Mouse (Mus musculus) embryo, embryonic 11 days (tissue): ENCODE data around the gene Dyrk3.

Source experiments
- DNase-seq: peaks from one replicate; pipeline ENCODE4 v3.0.0-alpha.2; 2015

The Dyrk3 gene

DNA sequence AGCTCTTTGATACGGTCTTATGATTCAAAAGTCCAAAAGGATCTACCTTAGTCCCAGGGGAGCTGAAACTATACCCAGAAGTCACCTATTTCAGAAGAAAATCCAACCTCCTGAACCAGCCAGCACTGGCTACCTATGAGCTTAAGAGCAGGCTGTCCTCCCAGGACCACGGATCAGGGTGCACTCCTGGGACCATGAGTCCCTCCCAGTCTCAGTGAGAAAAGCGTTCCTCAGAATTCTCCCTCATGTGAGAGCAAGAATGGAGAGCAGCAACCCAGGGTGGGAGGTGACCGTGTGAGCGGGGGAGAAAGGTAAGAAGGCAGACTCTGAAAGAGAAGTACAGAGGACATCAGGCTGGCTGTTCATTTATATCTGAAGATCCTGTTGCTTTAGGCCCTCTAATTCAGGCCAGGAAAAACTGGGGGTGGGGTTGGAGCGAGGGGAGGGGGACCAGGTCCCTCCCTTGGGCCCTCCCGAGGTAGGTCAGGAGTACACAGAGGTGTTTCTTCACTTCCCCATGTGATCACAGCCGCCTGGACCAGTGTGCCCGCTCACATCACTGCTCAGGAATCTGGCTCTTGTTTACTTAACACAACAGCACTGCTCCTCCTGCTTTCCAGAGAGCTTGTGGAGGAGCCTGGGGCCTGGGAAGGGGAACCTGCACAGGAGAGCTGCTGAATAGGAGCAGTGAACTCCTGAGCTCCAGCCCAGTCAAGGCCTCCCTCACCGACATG lies 30.4 kb downstream of the Dyrk3 start:
- peak; percentile 47 for DNase-seq

DNA sequence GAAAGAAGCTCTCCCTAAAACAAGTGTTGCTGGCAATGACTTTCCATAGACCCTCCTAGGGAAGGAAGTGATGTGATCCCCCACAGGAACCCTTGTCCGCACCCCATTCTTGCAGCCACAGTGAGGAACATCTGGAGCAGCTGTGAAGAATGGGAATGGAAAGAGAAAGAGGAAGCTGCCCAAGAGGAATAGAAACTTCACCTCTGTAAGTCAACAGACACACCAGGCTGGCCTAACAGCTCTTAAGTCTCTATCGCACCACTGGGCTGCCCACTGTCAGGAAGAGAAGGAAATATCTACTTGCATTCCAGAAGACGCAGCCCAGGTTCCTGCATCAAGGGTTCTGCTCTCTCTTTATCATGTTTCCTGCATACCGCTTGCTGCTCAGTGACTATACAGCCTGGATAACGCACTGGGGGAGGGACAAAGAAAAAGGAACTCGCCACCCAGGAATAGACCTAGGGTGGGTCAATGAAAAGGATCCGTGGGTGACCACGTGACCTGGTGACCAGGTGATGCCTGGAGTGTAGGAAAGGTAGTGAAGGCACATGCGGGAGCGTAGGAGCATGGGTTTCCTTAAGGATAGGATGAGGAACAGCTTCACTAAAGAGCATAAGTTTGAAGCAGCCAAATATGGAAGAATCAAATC lies 34.2 kb downstream of the Dyrk3 start:
- DNase-seq = no peak

DNA sequence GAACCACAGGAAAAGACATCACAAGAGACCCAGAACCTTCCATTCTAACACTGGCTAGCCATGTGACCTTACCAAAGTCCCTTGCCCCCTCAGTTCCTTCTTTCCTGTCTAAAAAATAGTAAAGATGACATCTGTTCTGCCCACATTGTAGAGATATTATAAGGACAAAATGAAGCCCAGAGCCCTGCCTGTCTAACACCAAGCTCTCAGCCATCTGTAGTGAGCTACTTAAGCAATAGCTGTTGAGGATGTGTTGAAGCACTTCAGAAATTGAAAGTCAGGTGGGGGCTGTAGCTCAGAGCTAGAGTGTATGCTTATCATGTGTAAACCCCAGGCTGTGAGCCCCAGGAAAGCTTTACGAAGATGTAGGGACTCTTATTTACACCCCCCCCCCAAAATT lies 37.3 kb downstream of the Dyrk3 start:
- DNase-seq = no peak

DNA sequence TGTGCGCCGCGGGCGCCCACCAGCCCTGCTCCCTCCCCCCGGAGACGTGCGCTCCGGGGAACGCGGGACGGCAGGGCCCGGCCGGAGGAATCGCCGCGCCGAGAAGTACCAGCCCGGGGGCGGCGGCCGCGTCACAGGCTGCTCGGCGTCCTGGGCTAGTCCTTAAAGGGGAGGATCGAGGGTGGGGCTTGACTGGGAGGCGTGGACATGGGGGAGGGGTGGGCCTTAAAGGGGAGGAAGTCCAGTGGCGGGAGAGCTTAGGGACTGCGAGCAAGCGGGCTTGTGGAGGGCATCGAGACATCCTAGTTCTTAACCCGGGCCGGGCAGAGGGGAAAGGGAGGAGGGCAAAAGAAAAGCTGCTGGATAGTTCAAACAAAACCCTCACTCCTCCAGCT lies 40.4 kb downstream of the Dyrk3 start, which contains the start of gene Mapkapk2:
Gene Mapkapk2, minus strand, starts transcription at position 127 of the 395 bp plus-strand sequence.
- peak; percentile 97 for DNase-seq

DNA sequence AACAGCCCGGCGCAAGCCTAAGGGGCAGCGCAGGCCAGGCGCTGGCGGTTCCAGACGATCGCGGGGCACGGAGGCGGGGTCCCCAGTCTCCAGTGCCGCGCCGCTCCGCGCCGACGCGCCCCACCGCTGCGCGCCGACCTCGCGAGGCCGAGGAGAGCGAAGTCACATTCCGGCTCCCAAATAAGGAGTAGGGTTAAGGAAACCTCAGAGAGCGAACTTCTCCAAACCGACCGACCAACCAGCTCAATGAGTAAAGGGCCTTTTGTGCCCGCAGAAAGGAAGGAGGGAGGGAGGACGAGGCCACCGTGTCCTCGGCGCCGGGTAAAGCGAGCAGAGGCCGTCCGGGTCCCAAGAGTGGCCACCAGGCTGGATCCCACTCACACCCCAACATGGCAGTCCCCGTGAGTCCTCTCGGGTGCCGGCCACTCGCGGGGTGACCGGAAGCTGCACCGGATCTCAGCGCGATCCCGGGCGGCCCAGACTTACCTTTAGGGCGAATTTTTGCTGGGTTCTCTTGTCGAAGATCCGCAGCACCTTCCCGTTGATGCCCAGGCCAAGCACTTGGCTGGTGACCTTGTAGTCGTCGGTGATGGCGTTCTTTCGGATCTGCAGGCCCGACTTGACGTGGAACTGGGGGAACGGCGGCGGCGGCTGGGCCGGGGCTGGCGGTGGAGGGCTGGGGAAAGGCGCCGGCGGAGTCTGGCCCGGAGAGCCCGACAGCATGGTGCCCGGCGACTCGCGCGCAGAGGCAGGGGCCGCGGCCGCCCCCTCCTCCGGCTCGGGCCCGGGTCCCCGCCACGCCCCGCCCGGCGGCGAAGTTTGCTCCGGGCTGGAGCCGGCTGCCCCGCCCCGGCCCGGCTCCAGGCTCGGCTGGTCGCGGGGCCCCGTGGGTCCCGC lies 41.1 kb downstream of the Dyrk3 start:
- peak; percentile 89 for DNase-seq

DNA sequence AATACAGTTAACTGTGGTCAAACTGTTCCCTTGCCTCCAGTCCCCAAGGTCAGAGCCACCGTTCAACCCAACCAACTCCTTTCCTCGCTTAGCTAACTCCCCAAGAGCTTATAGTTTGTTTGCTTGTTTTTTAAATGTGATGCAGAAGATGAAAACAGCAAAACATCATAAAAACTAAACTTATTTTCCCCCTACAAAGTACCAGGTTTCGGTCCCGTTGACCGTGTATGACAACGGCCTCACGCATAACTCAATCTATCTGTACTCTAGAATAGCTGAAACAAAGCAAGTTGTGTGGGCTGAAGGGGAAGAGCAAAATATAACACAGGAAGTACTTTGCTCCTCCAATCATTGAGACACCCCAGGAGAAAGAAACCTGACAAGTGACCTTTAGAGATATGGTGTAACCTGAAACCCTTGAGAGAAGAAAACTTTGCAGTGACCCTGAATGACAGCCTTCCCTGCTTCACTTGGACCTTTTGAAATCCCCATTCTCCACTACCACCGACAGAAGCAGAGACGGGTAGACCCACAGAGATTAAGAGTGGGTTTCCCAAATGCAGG lies 41.9 kb downstream of the Dyrk3 start:
- DNase-seq = no peak

DNA sequence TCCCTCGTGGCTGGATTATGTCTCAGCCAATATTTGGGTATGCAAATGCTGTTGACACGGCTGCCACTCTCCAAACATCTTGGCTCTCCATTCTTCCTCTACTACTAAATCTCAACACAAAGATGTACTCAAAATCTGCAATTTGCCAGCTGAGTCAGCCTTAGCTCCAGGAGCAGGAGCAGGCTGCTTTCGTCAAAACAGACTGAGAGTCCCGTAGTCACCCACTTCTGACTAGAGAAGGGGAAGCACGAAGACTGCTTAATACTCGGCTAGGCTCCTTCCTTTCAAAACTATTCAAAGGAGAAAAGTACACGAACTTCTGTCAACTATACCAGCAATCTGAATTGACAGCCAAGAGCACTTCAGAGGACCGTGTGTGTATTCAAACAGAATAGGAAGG lies 42.6 kb downstream of the Dyrk3 start:
- no peak for DNase-seq

DNA sequence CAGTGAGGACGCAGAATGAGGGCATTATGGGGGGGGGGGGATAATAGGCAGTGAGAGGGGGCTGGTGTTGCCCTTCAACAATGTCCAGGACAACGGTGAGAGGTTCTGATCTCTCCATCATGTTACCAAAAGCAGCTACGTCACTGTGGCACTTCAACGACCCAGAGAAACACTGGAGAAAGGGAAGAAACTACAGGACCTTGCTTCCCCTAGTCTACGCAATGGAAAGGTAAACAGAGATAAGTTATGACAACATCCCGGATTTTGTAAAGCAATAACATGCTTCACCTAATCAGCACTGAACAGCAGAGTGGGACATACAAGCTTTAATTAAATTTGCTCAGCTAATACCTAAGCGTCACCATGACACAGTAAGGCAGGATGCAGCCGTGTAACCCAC lies 44.3 kb downstream of the Dyrk3 start:
- DNase-seq = no peak

DNA sequence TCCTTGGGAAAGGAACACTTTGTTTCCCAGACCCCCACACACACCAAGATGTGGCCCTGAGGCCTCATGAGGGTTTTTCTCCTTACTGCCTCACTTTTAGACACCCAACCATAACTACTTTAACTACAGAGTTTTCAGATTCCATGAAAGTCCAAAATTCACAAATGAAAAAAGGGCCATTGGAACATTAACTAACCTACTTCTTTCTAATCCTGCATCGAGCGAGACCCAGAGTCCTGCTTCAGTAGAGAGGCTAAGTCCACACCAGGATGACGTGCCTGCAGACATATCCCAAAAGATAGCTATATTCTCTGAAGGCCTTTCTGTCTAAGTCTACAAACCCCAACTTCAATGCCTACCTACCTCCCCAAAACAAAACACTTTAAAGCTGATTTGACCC lies 45.3 kb downstream of the Dyrk3 start:
- no peak for DNase-seq

DNA sequence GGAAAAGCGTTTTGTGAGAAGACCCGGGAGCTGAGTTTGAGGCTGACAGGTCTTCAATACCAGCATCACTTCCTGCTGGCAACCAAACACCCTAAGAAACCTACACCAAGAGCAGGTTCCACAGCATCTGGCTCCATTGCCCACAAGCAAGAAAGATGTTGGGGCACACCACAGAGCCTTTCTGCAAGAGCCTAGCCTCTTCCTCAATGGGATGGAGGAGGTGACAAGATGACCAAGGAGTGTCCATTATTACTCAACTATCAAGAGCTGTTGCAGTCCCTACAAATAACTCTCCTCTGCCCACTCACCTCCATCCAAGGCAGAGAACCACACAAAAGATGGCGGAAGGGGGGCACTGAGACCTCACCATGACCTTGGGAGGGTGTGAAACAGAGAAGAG lies 46.0 kb downstream of the Dyrk3 start:
- no peak for DNase-seq

DNA sequence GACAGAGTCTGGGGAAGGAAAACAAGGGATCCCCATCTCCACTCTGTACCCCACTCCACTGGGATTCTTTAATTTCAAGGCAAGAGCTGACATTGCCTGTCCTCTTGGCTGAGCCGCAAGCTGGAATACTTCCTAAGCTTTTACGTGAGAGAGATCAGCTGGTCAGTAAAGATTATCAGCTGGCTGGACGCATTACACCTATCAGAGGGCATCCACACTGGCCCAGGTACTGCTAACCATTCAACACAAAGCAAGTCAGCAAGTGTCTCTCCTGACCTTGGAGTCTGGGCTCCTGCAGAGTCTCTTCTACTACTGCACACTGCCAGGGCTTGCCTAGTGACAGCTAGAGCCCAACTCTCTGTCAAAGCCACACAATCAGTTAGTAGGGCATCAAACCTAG lies 46.7 kb downstream of the Dyrk3 start:
- no peak for DNase-seq

DNA sequence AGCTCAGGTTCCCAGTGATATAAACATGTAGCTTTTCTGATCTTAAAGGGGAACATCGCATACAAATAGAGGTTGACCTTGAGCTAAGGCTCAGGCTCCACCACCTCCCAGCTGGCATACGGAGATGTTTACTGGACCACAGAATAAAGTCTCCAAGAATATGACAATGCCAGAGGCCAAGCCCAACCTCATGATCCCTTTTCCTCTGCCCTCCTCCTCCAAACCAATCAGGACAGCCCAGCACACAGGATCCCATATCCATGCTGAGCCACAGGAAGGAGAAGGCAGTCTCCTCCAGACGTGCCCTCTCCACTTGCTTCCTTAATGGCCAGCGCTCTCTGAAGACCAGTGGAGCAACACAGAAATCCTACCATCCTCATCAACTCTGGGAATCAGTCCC lies 47.3 kb downstream of the Dyrk3 start:
- no peak for DNase-seq

DNA sequence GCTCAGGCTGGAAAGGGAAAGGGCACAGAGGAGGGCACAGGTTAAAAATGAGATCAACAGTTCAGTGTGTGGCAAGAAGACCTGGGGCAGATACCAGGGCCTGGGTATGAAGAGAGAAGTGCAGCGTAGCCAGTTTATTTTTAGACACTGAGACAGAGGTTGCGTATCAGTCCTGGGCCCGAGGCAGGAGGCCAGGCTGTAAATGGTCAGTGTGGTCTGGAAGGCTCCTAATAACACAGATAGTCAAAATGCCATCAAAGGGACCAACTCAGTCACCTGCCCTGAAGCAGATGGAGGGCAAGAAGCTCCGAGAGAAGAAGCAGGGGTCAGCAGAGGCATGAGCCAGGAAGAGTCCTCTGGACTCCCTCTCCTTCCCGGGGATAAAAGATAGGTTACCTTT lies 47.9 kb downstream of the Dyrk3 start:
- no peak for DNase-seq

DNA sequence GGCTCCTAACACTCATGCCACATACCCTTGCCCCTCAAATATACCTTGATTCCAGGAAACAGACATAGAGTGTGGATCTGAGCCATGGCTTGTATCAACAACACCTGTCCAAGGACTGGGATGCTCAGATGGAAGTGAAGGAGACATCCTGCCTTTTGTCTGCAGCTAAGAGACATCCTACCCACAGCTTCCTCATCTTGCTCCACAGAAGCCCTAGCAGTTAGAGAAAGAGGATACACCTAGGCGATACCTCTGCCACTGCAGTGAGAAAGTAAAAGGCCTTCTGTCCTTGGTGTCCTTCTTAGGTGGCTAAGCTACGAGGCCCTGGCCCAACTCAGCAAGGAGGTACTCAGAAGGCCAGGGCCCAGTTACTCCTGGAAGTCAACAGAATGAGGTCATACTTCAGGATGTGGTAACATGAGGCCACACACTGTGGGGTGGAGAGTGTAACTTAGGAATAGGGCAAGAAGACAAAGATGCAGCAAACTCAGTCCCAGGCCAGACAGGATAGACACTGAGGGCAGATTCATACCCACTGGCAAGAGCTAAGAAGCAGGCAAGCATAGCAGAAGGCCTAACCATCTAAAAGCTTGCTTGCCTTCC lies 48.5 kb downstream of the Dyrk3 start:
- DNase-seq = no peak

DNA sequence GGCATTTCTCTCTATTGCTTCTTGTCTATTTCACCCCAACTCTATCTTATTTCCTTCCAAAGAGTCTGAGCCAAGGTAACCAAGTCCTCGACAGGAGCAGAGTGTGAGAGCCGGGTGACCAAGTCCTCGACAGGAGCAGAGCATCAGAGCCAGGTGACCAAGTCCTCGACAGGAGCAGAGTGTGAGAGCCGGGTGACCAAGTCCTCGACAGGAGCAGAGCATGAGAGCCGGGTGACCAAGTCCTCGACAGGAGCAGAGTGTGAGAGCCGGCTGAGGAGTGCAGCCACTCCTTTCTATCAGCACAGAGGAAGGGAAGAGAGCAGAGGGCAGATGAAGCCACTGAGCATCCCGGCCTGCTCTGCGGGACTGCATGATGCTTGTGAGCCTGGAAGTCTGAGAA lies 49.6 kb downstream of the Dyrk3 start:
- DNase-seq = no peak

DNA sequence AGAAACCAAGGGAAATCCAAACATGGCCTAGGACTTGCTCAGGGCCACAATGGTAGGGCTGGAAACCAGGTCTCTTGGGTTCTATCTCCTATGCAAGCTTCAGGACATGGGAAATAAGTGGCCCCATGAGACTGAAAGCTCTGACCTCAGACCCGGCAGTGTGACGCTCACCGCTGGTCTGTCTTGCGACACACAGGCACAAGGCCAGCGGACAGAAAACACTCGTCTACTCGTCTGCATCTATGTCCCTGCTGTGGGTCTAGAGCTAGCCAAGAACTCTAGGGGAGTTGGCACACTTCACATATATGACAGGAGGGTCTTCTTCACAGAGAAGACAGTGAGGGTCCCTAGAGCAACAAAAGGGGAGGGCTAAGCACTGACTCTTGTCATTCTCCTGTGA lies 51.2 kb downstream of the Dyrk3 start:
- peak; percentile 29 for DNase-seq

DNA sequence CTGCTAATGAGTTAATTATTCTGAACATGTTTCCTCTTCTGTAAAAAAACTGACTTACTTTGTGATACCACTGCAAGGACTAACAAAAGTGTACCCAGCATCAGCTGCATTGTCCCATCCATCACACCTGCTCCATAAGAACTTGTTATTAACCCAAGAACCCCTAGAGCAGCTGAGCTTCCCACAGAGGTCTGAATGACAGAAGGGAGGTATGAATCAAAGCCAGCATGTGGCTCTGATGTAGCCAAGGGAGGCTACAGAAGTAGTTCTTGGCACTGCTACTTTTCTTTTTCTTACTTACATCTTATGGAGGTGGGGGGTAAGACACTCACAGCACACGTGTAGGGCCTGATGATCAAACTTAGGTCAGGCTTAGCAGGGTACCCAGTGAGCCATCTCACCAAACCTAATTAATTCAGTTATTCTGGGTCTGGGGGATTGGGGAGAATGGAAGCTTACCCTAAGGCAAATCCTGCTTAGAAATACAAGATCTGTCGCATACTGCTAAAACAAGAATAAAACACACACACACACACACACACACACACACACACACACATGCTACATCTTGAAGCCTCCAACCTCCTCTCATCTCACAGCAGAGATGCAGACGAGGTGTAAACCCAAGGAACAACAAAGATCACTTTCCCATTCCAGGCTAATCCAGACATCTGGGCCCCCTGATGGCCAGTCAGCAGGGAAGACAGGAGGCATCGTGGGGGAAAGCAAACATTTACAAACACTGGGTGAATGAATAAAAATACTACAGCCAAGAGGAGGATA lies 52.0 kb downstream of the Dyrk3 start:
- no peak for DNase-seq

DNA sequence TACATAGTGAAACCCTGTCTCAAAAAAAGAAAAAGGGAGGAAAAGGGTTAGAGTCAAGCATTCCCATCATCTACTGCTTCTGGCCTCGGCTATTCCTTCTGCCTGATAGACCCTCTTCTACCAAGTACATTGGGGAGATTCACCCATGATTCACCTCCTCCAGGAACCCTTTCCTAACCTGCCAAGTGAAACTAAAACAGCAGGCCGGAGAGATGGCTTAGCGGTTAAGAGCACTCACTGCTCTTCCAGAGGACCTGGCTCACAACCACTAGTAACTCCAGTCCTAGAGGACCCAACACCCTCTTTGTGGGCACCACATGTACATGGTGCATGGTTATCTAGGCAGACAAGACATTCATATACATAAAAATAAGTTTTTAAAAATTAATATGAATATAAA lies 52.9 kb downstream of the Dyrk3 start:
- DNase-seq = no peak

DNA sequence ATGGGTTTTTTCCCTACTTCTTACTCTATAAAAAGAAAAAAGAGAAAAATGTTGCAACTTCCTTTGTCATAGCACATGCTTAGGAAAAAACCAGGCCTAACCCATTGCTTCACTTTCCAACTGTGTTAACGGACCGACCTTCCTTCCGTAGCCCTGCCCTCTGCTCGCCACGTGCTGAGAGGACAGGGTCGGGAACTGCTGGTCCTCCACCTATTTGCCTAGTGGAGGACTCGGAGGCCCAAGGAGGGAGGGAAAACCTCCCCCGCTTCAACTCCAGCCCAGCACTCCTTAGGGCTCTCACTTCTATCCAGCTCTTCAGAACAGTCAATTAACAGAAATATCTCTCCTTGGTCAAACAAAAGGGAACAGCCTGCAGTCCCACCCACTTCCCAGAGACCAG lies 53.9 kb downstream of the Dyrk3 start:
- peak; percentile 47 for DNase-seq

DNA sequence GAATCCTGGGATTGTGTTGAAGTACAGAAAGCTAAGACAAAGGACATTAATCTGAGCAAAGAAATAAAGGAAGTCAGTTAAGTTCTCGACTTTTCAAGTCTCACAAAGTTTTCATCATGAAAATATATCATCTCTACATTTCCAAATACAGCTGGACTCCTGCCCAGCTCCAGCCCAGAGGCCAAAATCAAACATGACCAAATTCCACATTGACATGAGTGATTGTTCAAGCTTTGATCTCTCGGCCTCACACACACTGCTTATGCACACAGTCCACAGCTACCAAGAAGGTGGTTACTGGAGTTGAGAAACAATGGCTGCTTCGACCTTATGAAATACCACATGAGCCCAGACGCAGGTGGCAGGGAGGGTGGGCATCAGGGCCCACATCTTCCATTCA lies 54.5 kb downstream of the Dyrk3 start:
- DNase-seq = peak; percentile 46

DNA sequence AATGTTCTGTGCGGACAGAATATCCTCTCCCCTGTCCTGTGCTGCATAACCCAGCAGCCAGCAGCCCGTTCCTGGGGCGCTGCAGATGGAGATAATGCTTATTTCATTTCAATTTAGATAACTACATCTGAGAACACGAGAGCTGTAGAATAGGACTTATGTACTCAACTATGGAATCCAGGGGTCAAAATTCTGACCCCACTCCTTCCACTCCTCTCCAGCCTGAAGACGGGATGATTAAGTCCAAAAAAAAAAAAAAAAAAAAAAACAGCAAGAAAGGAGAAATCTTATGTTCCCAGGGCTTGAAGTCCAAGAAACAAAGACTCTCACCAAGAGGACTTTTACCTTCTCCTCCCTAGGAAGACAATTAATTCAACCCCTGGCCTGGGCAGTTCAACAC lies 55.0 kb downstream of the Dyrk3 start:
- DNase-seq = no peak

DNA sequence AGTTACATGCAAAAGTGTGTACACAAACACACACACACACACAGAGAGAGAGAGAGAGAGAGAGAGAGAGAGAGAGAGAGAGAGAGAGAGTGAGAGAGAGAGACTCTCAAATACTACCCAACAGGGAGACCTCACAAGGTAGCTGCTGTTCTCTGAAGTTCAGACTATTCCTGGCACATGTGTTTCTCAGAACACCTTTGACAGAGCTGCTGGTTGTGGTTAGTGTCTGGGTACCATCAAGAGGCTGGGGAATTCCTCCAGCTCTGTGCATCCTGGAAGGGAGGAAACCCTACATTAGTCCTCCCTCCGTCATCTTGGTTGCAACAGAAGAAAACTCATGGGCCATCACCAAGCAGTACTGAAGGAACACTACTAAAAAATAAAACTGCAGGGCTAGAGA lies 57.5 kb downstream of the Dyrk3 start:
- no peak for DNase-seq
